Mouse (Mus musculus) small intestine, adult 2 months (tissue): ENCODE measurements around the gene Hdac9.

ENCODE experiments used
- CTCF ChIP-seq: fragments of 200-500 bp; IDR thresholded peaks from 2 replicates; pipeline ENCODE4 v1.5.1; 2012; ENCODE audit warnings: low read depth, mild to moderate bottlenecking, control low read depth, inconsistent platforms, low read length, moderate library complexity, mixed read lengths; ENCODE audit not compliant: insufficient replicate concordance, insufficient read length; ENCODE audit errors: extremely low read depth
- POLR2A ChIP-seq: fragments of 200-500 bp; IDR thresholded peaks from 2 replicates; pipeline ENCODE4 v1.6.1; 2012; ENCODE audit warnings: low read depth, mild to moderate bottlenecking, control low read depth, inconsistent platforms, low read length, moderate library complexity

DNA sequence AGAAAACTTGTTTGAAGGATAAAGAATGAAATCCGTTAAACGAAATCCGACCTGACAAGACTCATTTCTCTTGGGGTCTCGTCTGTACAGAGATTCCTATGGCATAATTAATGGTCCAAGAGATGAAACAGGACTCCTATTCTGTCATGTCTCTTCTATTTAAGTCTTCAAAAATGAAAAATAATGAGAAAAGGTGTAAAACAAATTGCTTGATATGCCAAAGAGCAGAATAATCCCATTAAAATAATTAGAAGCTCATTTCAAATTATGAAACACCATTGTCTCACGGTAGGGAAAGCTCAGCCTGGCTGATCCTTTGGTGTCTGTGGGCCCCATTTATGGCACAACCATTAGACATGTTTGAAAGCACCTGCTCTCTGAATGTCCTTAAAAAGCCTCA lies 142.8 kb downstream of the Hdac9 start:
- TF ChIP-seq POLR2A (no peak), CTCF (no peak)
